21 mouse cellular contexts compared by ENCODE assay signal in genomic region chr17:59232251-59232650, GRCm38 (mm10).
"Had no signal": no experiment of that assay in that cellular context is flagged by ENCODE, and none has a peak within 500 bp of the region (broad histone marks: within the 10 kb centered on the region; RNA-seq: fewer than 3 reads in every experiment).

No protein-coding gene starts in this region.

- DNase-seq: cerebellum, adult 8-10 months; cerebellum, adult 9-10 months; cerebellum, adult 9-11 months; cerebellum, postnatal 10 days; cerebellum, postnatal 14 days; cerebellum, postnatal 25 days; cerebellum, postnatal 36 days; embryo, embryonic 11 days; forebrain, postnatal 0 days; gastrocnemius, adult 2 months; gastrocnemius, postnatal 10 days; gastrocnemius, postnatal 14 days; gastrocnemius, postnatal 25 days; gastrocnemius, postnatal 36 days; heart, adult 11 months; heart, adult 18-20 months; heart, adult 2 months had no signal

- ATAC-seq: forebrain, embryonic 13.5 days; forebrain, embryonic 14.5 days; forebrain, embryonic 15.5 days; forebrain, embryonic 16.5 days; forebrain, postnatal 0 days had no signal
